Mouse (Mus musculus): ENCODE results near the gene Olfr968. TPM values are rescaled to one million over a fixed set of nuclear protein-coding genes. Genes with fewer than 3 reads are reported as not detected.

The Olfr968 gene
- polyA plus RNA-seq, 2 experiments: not detected

DNA sequence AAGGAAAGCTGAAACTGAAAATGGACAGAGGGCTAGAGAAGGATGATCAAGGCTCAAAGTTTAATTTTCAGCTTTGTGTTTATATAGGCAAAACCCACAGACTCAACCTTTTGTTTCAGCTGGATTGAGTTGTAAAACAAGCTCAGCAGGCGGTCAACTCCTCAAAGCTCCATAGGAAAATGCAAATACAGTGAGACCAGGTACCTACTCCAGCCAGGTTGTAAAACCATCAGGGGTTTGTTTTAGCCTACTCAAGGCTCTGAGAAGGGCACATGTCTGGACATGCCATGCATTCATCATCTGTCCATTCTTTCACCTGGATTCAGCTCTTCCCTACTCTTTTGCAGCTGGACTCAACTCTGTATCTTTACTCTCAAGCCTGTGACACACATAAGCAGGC is 42.3 kb downstream of the Olfr968 start:
- WGBS (ENCODE audit: insufficient replicate concordance): 79% methylated on average over 1 of the region's 1 CpGs
- H3K4me3 ChIP-seq (ENCODE audit: insufficient read depth in 1 of 2, low read depth in 2 of 2, low read length in 2 of 2): no peak overlapping the region
- no peak overlapping the region for H3K9ac ChIP-seq (replicated peaks)
- ATAC-seq (ENCODE audit: insufficient read depth): no peak
- no peak overlapping the region for H3K4me2 ChIP-seq (ENCODE audit: low read depth)
- TF ChIP-seq CTCF (IDR thresholded peaks at IDR 0.05; ENCODE audit: low read depth) (no peak), EP300 (IDR thresholded peaks at IDR 0.05; ENCODE audit: low read depth) (no peak)
- no peaks in the 10 kb centered on the region for H3K9me3 ChIP-seq (ENCODE audit: control insufficient read depth, low read length)
- no peaks in the 10 kb centered on the region for H3K4me1 ChIP-seq (replicated peaks; ENCODE audit: control insufficient read depth in 2 of 2, insufficient read depth in 2 of 2, low read length in 1 of 2)
- no peaks in the 10 kb centered on the region for H3K36me3 ChIP-seq (replicated peaks; ENCODE audit: control insufficient read depth, insufficient read depth, low read depth)
- no peak overlapping the region for H3K27ac ChIP-seq
- DNase-seq (ENCODE audit: low read depth in 3 of 3, low spot score in 3 of 3): no peak
- no peaks in the 10 kb centered on the region for H3K27me3 ChIP-seq (ENCODE audit: control insufficient read depth, insufficient read depth, low read length)

DNA sequence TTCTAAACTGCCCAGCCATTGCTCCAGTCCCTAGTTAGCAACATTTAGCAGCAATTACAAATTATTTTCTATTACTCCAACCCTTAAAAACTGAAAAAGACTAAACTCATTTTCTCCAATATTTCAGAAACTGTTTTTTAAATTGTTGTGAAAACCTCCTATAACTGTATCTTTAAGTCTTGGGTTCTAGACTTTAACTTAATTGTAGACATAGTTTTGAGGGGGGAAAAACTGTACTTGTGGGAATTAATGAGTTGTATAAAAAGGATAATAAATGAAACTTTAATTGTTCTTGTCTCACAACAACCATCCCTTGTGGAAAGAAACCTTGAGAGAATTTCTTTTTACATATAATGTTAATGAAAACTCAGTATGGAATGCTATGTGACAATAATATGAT is 52.4 kb downstream of the Olfr968 start, which contains the start of gene Olfr150:
Olfr150 (plus strand) TSS at position 301 of the 400 bp plus-strand sequence.
- DNase-seq (ENCODE audit: low read depth in 3 of 3, low spot score in 3 of 3) (no peak), ATAC-seq (ENCODE audit: insufficient read depth) (no peak)
- Histone ChIP-seq H3K27me3 (ENCODE audit: control insufficient read depth, insufficient read depth, low read length) (no peaks in the 10 kb centered on the region), H3K4me2 (ENCODE audit: low read depth) (no peak within 1 kb of the TSS), H3K27ac (no peak within 1 kb of the TSS), H3K4me1 (replicated peaks; ENCODE audit: control insufficient read depth in 2 of 2, insufficient read depth in 2 of 2, low read length in 1 of 2) (no peaks in the 10 kb centered on the region), H3K36me3 (replicated peaks; ENCODE audit: control insufficient read depth, insufficient read depth, low read depth) (no peaks in the 10 kb centered on the region), H3K9ac (replicated peaks) (no peak within 1 kb of the TSS), H3K9me3 (ENCODE audit: control insufficient read depth, low read length) (no peaks in the 10 kb centered on the region), H3K4me3 (ENCODE audit: insufficient read depth in 1 of 2, low read depth in 2 of 2, low read length in 2 of 2) (no peak within 1 kb of the TSS)
- TF ChIP-seq EP300 (IDR thresholded peaks at IDR 0.05; ENCODE audit: low read depth) (no peak), CTCF (IDR thresholded peaks at IDR 0.05; ENCODE audit: low read depth) (no peak)

Other genes starting within 250 kb of the Olfr968 start
- gene Olfr958, start 229.2 kb downstream of the Olfr968 start, polyA plus RNA-seq (2012; rRNA removed): not detected in 2 replicates
- not detected in 2 replicates for gene Olfr958, start 229.2 kb downstream of the Olfr968 start, polyA plus RNA-seq (2014; fragmentation: Nextera tagmentation; extraction: Ambion mirVana)
- gene Olfr959, start 207.7 kb downstream of the Olfr968 start, polyA plus RNA-seq (2012; rRNA removed): not detected in 2 replicates
- gene Olfr959, start 207.7 kb downstream of the Olfr968 start, polyA plus RNA-seq (2014; fragmentation: Nextera tagmentation; extraction: Ambion mirVana): not detected in 2 replicates
- gene AW551984, start 178.8 kb downstream of the Olfr968 start, polyA plus RNA-seq (2012; rRNA removed): 1.0 and 1.3 TPM in 2 replicates
- gene AW551984, start 178.8 kb downstream of the Olfr968 start, polyA plus RNA-seq (2014; fragmentation: Nextera tagmentation; extraction: Ambion mirVana): 1.5 and 2.1 TPM in 2 replicates
- gene Olfr148, start 172.6 kb downstream of the Olfr968 start, polyA plus RNA-seq (2012; rRNA removed): not detected in 2 replicates
- gene Olfr148, start 172.6 kb downstream of the Olfr968 start, polyA plus RNA-seq (2014; fragmentation: Nextera tagmentation; extraction: Ambion mirVana): not detected in 2 replicates
- gene Olfr960, start 161.9 kb downstream of the Olfr968 start, polyA plus RNA-seq (2012; rRNA removed): not detected in 2 replicates
- gene Olfr960, start 161.9 kb downstream of the Olfr968 start, polyA plus RNA-seq (2014; fragmentation: Nextera tagmentation; extraction: Ambion mirVana): not detected in 2 replicates
- gene Olfr961, start 138.2 kb downstream of the Olfr968 start, polyA plus RNA-seq (2012; rRNA removed): not detected in 2 replicates
- not detected in 2 replicates for gene Olfr961, start 138.2 kb downstream of the Olfr968 start, polyA plus RNA-seq (2014; fragmentation: Nextera tagmentation; extraction: Ambion mirVana)
- not detected in 2 replicates for gene Olfr963, start 116.0 kb downstream of the Olfr968 start, polyA plus RNA-seq (2012; rRNA removed)
- gene Olfr963, start 116.0 kb downstream of the Olfr968 start, polyA plus RNA-seq (2014; fragmentation: Nextera tagmentation; extraction: Ambion mirVana): not detected in 2 replicates
- not detected in 2 replicates for gene Olfr149, start 76.1 kb downstream of the Olfr968 start, polyA plus RNA-seq (2012; rRNA removed)
- not detected in 2 replicates for gene Olfr149, start 76.1 kb downstream of the Olfr968 start, polyA plus RNA-seq (2014; fragmentation: Nextera tagmentation; extraction: Ambion mirVana)
- gene Olfr965, start 71.9 kb downstream of the Olfr968 start, polyA plus RNA-seq (2012; rRNA removed): not detected in 2 replicates
- not detected in 2 replicates for gene Olfr965, start 71.9 kb downstream of the Olfr968 start, polyA plus RNA-seq (2014; fragmentation: Nextera tagmentation; extraction: Ambion mirVana)
- not detected in 2 replicates for gene Olfr150, start 52.3 kb downstream of the Olfr968 start, polyA plus RNA-seq (2012; rRNA removed)
- gene Olfr150, start 52.3 kb downstream of the Olfr968 start, polyA plus RNA-seq (2014; fragmentation: Nextera tagmentation; extraction: Ambion mirVana): not detected in 2 replicates
- not detected in 2 replicates for gene Olfr967, start 37.0 kb downstream of the Olfr968 start, polyA plus RNA-seq (2012; rRNA removed)
- not detected in 2 replicates for gene Olfr967, start 37.0 kb downstream of the Olfr968 start, polyA plus RNA-seq (2014; fragmentation: Nextera tagmentation; extraction: Ambion mirVana)
- not detected in 2 replicates for gene Olfr969, start 7.7 kb upstream of the Olfr968 start, polyA plus RNA-seq (2012; rRNA removed)
- not detected in 2 replicates for gene Olfr969, start 7.7 kb upstream of the Olfr968 start, polyA plus RNA-seq (2014; fragmentation: Nextera tagmentation; extraction: Ambion mirVana)
- gene Olfr970, start 25.6 kb upstream of the Olfr968 start, polyA plus RNA-seq (2012; rRNA removed): not detected in 2 replicates
- not detected in 2 replicates for gene Olfr970, start 25.6 kb upstream of the Olfr968 start, polyA plus RNA-seq (2014; fragmentation: Nextera tagmentation; extraction: Ambion mirVana)
- gene Olfr971, start 53.6 kb upstream of the Olfr968 start, polyA plus RNA-seq (2012; rRNA removed): not detected in 2 replicates
- gene Olfr971, start 53.6 kb upstream of the Olfr968 start, polyA plus RNA-seq (2014; fragmentation: Nextera tagmentation; extraction: Ambion mirVana): not detected in 2 replicates
- not detected in 2 replicates for gene Olfr972, start 83.2 kb upstream of the Olfr968 start, polyA plus RNA-seq (2012; rRNA removed)
- gene Olfr972, start 83.2 kb upstream of the Olfr968 start, polyA plus RNA-seq (2014; fragmentation: Nextera tagmentation; extraction: Ambion mirVana): not detected in 2 replicates
- gene Olfr229, start 124.1 kb upstream of the Olfr968 start, polyA plus RNA-seq (2012; rRNA removed): not detected in 2 replicates
- gene Olfr229, start 124.1 kb upstream of the Olfr968 start, polyA plus RNA-seq (2014; fragmentation: Nextera tagmentation; extraction: Ambion mirVana): not detected in 2 replicates
- not detected in 2 replicates for gene Olfr974, start 154.2 kb upstream of the Olfr968 start, polyA plus RNA-seq (2012; rRNA removed)
- gene Olfr974, start 154.2 kb upstream of the Olfr968 start, polyA plus RNA-seq (2014; fragmentation: Nextera tagmentation; extraction: Ambion mirVana): not detected in 2 replicates
- gene Olfr975, start 168.8 kb upstream of the Olfr968 start, polyA plus RNA-seq (2012; rRNA removed): not detected in 2 replicates
- not detected in 2 replicates for gene Olfr975, start 168.8 kb upstream of the Olfr968 start, polyA plus RNA-seq (2014; fragmentation: Nextera tagmentation; extraction: Ambion mirVana)
- gene Olfr976, start 177.9 kb upstream of the Olfr968 start, polyA plus RNA-seq (2012; rRNA removed): not detected in 2 replicates
- not detected in 2 replicates for gene Olfr976, start 177.9 kb upstream of the Olfr968 start, polyA plus RNA-seq (2014; fragmentation: Nextera tagmentation; extraction: Ambion mirVana)
- not detected in 2 replicates for gene Olfr978, start 208.9 kb upstream of the Olfr968 start, polyA plus RNA-seq (2012; rRNA removed)
- not detected in 2 replicates for gene Olfr978, start 208.9 kb upstream of the Olfr968 start, polyA plus RNA-seq (2014; fragmentation: Nextera tagmentation; extraction: Ambion mirVana)
- gene Olfr979, start 220.2 kb upstream of the Olfr968 start, polyA plus RNA-seq (2012; rRNA removed): not detected in 2 replicates
- not detected in 2 replicates for gene Olfr979, start 220.2 kb upstream of the Olfr968 start, polyA plus RNA-seq (2014; fragmentation: Nextera tagmentation; extraction: Ambion mirVana)
- not detected in 2 replicates for gene Olfr980, start 226.3 kb upstream of the Olfr968 start, polyA plus RNA-seq (2012; rRNA removed)
- gene Olfr980, start 226.3 kb upstream of the Olfr968 start, polyA plus RNA-seq (2014; fragmentation: Nextera tagmentation; extraction: Ambion mirVana): not detected in 2 replicates
- not detected in 2 replicates for gene Olfr981, start 238.2 kb upstream of the Olfr968 start, polyA plus RNA-seq (2012; rRNA removed)
- gene Olfr981, start 238.2 kb upstream of the Olfr968 start, polyA plus RNA-seq (2014; fragmentation: Nextera tagmentation; extraction: Ambion mirVana): not detected in 2 replicates